Mouse (Mus musculus) cerebellum, adult (tissue): ENCODE measurements around the gene Rab25.

Experiments used
- ATAC-seq: cut with Nextera tagmentation; 2 replicates; pipeline ENCODE4 v1.9.2; 2017; ENCODE audit warnings: mild to moderate bottlenecking, moderate library complexity, mixed read lengths; ENCODE audit not compliant: insufficient number of reproducible peaks, low FRiP score, low TSS enrichment

The Rab25 gene

DNA sequence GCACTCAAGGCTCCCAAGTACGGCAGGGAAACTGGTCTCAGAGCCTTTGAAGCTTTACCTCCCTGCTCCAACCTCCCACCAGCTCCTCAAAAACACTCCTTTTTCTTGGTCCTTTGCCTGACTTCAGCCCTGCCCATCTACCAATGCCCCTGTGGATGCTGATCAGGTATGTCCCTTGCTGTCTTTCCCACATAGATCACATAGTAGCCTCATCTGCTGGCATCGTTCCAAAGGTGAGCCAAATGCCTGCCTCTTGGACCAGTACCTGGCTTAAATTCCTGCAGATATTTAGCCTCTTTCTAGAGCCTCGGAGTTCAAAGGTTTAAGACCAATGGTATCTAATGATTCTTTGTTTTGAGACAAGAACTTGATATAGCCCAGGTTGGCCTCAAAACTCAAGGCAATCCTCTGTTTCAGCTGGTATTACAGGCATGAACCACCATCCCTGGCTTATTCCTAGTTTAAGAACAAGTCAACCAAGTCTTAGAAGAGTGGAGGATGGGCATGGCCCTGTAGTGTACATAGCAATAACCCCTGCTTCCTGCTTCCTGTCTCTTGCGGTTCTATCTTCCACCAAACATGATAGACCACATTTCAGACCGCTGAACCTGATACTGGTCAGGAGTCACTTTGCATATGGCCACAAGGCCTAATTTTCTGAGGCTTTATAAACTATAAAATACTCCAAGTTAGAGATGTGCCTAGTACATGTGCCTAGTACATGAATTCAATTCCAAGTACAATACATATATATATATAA lies 4.3 kb downstream of the Rab25 start:
- no peak for ATAC-seq

DNA sequence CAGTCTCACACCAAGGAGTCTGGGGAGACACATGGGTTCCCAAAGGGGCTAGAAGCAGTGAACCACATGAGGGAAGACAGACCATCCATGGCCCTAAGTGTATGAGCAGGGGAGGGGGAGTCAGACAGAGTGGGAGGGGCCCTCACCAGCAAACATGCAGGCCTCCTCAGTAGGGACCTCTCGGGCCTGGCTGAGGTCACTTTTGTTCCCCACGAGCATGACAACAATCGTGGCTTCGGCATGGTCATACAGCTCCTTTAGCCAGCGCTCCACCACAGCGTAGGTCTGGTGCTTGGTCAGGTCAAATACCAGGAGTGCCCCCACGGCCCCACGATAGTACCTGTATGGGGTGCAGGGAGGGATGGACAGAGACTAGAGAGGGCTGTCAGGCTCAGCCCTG lies 4.9 kb downstream of the Rab25 start:
- no peak for ATAC-seq

DNA sequence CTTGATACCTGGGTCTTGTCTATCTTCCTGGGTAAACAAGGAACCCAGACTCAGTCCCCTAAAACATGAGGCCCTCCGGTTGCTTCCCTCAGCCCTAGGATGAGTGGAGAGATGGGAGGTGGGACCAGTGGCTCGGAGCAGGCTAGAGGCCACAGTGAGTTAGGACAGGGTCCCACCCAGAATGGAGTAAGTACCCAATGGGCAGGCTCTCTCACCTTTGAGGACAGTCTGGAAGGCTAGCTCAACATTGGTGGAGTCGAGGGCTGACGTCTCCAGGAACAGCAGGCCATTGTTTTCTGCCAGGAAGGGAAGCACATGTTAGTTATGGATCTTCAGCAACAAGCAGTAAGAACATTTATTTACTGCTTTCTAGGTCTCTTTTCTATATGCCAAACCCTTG lies 5.6 kb downstream of the Rab25 start:
- ATAC-seq = no peak

DNA sequence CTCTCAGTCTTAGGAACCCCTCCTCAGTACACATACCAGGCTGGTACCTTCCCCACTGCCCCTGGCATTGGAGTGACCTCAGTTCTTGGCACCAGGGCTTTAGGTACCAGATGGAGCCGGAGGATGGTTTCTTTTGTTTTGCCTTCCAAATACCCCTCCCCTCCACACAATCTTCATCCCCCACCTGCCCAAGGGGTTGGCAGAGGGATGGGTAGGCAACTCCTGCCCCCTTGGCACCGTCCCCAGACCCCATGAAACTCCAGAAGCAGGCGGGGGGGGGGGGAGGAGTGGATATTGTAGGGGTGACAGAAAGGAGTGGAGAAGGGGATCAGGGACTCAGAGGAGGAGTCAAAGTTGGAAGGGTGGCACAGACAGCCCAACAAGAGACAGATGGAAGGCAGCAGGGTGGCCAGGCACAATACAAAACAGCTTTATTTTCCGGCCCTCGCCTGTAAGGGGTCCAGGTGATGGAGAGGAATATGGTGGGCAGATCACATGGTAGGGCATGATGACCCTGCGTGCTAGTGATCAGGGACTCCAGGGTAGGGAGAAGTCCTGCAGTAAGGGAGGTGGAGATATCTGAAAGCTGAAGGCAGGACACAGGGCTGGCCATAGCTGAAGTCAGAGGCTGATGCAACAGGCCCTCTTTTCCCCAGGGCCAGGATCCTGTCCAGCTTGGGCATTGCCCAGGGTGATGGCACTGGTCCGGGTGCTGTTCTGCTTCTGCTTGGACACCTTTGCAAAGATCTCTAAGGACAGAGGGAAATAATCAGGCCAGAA lies 6.3 kb downstream of the Rab25 start:
- peak; percentile 56; the same call in 1 of the 2 replicates for ATAC-seq

DNA sequence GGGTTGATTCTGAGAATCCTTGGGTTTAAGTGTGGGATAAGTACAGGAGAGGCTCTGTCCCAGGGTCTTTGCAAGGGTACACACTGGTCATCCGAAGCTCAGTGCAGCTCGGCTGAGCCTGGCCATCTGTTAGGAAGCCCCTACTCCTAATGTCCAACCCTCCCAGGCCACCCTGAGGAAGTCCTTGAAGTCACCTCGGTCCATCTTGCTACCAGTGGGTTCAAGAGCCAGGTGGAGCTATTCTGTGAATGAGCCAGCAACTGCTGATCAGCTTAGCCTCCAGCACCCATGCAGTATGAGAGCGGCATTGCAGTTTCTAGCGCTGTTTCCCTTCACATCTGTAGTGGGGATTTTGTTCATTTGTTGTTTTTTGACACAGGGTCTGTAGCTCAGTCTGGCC lies 8.0 kb downstream of the Rab25 start:
- ATAC-seq = no peak

DNA sequence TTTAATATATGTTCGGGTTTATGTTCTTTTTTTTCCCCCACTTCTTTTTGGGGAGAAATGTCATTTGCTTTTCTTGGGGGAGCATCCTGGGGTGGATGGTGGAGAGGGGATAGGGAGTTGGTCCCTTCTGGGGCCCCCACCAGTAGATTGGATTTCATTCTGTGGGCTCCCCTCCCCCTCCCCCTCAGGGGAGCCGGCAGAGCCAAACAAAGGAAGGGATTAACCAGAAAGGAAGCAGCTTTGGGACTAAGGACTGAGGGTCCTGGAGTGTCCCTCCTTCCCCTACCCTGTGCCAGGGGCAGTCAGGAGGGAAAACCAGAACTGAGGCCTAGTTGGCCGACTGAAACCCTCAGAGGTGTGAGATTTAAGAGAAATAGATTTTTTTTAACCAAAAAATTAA lies 8.7 kb downstream of the Rab25 start:
- no peak for ATAC-seq

DNA sequence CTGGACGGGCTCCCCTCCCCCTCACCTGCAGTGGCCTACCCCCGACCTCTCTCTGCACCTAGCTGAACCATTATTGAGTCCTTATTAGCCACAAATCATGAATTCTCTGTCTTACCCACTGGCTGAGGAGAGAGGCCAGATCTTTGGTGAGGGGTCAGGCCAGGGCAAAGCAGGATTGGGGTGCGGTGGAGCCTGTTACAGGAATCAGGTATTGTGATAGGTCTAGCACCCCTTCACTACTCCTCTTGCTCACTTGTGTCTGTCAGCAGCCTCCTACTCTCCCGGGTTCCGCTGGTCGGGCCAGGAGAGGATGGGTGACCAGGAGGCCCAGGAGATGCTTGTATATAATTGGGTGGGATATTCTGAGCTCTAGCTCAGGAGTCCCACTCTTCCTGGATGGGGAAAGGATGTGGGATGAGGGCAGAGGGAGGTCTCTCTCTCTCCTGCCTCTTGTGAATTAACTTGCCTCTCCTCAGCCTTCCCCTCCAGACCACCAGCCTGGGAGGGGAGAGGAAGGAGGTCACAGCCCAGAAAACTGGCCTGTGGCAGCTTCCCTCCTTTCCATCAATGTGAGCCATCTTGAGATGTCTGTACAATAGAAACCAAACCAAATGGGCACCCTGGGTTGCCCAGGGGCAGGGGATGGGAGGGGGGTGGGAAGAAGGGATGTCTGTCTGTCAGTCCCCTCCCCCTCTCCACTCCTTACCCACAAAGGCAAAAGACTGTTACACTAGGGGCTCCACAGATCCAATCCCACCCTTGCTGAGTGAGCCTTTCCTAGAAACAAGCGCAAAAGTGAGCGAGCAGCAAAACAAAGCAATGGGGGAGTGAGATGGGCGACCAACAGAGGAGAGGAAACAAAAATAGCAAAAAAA lies 9.6 kb downstream of the Rab25 start:
- no peak for ATAC-seq

DNA sequence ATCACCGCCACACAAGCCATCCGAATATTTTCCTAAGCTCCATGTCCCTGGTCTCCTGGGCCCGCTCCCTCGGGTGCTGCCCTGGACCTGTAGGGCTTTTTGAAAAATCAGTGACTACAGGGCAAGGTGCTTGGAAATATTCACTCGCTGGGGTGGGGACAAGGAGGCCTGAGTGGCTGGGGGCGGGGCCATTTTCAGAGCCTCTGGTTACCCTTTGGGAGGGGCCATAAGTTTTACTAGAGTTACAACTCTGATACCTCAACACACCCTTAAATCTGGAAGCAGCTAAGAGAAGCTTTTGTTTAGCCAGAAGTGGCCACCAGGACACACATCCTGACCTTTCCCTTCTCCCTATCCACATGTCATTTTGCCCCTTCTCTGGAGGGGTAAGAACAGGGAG lies 11.0 kb downstream of the Rab25 start:
- no peak for ATAC-seq

DNA sequence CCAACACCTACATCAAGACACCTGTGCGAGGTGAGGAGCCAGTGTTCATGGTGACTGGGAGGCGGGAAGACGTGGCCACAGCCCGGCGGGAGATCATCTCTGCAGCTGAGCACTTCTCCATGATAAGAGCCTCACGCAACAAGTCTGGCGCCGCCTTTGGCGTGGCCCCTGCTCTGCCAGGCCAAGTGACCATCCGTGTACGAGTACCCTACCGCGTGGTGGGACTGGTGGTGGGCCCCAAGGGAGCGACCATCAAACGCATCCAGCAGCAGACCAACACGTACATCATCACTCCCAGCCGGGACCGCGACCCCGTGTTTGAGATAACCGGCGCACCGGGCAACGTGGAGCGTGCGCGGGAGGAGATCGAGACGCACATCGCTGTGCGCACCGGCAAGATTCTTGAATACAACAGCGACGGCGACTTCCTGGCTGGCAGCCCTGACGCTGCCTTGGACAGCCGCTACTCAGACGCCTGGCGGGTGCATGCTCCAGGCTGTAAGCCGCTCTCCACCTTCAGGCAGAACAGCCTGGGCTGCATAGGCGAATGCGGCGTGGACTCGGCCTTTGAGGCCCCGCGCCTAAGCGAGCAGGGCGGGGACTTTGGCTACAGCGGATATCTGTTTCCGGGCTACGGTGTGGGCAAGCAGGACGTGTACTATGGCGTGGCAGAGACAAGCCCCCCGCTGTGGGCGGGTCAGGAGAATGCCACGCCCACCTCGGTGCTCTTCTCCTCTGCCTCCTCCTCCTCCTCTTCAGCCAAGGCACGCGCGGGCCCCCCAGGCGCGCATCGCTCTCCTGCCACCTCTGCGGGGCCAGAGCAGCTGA lies 11.8 kb downstream of the Rab25 start:
- peak; percentile 67; the same call in 1 of the 2 replicates for ATAC-seq

DNA sequence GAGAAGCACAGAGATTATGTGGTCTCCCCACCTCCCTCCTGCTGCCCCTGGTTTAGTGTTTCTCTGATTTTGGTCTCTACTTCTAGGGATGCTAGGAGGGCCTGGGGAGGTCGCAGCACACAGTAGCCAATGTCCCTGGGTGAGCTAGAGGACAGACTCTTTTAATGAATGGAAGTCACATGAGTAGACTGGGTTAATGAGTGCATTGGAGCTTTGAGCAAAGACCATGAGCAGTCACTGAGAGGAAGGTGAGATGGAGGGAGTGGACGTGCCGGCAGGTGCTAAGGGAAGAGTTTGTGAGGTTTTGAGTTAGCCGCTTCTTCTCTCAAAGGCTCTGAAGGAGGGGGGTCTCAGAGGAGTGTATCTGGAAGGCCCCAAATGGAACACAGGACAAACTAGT lies 12.6 kb downstream of the Rab25 start:
- ATAC-seq = no peak

DNA sequence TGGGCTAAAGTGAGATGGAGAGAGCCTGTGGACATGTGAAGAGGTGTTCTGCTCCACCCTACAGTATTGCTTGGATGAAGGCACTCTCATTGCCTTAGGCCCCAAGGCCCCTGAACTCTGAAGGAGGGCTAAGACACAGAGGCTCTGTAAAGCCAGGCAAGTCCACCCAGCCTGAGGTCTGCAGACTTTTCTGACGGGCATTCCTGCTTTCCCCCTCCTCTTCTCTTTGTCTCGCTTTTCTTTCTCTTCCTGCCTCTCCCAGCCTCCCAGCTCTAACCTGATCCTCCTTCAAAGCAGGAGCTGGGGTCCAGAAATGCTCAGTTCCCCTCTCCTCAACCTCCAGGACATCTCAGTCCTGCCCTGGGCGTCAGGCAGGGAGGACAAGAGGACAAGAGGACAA lies 13.1 kb downstream of the Rab25 start:
- no peak for ATAC-seq

DNA sequence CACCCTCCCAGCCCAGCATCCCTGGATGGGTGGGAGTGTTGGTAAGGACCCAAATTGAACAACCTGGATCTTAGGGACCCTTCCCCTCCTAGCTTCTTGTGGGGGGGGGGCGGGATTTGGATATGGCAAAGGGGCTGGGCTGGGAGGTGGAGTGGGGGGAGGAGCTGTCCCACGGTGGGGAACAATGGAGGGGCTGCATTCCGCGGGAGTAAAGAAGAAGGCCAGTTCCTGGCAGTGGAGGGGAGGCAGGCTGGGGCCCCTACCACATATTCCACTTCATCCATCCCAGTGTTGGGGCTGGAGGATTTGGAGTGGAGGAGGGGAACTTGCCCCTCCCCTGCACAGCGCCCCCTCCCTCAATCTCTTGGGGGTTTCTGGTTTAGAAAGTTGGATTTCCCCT lies 14.4 kb downstream of the Rab25 start:
- no peak for ATAC-seq

DNA sequence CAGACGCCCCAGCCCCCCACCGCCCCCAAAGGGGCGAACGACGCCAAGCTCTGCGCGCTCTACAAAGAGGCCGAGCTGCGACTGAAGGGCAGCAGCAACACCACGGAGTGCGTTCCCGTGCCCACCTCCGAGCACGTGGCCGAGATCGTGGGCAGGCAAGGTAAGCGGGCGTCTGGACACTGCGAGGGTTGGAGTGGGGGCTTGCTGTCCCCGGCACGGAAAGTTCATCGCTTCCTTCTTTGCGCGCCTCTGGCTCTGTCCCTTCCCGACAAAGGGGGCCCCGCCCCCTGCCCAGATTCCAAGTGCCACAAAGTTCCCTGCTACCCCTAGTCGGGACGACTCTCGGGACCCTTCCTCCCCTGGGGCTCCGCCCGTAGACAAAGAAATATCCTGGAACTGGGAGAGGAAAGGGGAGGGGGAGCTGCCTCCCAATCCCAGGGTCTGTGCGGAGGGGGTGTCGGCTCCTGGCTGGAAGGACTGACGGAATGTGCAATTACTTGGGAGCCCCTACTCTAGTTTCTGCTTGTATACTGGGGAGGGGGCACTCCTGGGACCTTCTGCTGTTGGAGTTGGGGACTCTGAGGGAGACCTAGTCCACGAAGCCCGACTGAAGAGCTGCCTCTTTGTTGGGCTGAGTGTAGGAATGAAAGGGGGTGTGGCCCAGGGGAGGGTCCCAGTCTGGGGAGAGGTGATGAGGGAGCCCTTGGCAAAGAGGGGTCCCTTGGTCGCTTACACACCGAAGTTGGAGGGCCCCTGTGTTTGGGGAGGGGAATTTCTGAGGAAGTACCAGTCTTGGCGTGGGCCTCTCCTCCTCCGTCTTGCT lies 15.2 kb downstream of the Rab25 start:
- ATAC-seq = no peak

DNA sequence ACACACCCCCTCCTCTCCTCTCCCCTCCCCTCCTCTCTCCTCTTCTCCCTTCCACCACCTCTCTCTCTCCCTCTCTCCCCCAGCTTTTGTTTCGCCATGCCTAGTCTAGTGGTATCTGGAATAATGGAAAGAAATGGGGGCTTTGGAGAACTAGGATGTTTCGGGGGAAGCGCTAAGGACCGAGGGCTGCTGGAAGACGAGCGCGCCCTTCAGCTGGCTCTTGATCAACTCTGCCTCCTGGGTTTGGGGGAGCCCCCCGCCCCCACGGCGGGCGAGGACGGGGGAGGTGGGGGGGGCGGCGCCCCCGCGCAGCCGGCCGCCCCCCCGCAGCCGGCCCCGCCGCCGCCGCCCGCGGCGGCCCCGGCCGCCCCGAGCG lies 15.8 kb downstream of the Rab25 start, which contains the start of gene Mex3a:
TSS of gene Mex3a (plus strand) at position 97 of the 376 bp plus-strand sequence.
- ATAC-seq = no peak

DNA sequence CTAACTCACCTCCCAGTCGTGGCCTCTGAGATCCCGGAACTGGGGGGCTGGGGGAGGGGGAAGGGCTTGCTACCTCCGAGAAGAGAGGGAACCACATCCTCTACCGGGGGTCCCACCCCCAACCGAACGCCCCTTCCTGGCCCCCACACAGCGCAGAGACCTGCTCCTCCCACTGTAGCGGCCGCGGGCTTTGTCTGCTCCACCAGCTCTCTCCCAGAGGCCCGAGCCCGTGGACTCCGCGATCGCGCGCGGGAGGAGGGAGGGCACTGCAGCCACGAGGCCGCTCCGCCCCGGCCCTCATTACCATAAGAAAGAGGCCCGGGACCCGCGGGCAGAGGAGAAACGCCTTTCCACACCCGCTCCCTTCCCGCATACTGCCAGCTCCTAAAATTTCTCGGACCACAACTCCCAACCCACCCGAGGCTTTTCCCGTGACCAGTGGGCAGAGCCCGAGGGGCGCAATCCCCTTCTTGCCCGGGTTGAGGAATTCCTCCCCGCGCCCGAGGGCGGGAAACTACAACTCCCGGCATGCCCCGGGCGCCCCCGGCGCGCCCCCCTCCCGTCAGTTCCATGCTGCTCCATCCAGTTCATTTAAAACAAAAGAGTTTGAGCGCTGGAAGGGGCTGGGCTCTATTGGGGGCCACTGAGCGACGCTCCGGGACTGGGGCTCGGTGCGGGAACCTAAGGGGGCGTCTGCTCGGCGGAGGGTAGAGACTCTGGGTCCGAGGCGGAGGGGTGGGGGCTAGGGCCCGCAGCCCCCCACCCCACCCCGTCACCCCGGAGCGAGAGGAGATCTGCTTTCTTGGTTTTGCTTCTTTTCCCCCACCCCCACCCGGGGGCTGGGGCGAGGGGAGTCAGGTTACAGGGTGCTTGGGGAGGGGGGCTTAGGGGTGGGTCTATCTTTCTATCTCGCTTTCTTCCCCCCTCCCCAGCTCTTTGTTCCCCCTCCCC lies 16.5 kb downstream of the Rab25 start:
- peak; percentile 49; the same call in 1 of the 2 replicates for ATAC-seq

DNA sequence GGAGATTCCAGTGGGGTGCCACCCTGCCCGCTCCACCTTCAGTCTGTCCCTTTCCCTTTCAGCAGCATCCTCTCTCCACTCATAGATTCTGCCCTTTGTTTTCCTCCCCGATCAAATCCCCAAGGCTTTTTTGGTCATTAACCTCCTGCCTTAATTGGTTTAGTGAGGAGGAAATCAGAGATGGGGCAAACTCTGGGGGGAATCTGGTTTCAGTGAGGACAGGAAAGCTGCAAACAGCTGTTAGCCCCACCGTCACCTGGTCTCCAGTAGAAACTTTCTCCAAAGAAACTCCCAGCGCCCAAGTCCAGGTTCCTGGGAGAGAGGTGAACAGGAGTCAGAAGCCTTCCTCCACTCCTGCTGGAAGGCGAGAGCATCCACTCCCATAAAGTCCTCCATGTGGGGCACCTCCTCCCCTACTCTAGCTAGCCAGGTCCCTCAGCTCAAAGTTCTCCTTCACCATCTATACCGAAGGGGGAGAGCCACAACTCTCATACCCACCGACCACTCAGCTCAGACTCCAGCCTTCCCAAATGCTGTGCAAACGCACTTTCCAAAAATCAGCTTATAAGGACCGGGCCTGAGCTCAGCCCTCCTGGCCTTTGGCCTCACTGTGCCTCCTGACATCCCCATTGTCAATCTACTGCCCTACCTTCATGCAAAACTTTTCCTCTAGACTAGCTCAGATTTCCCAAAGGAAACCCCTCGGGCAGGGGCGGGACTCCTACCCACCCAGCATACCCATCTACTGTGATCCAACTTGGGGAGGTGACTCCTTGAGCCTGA lies 17.8 kb downstream of the Rab25 start:
- ATAC-seq = no peak
